ENCODE assay signal across 16 mouse cellular contexts in genomic region chr8:69815396-69815795, GRCm38 (mm10).
"Had no signal": no experiment of that assay in that cellular context is flagged by ENCODE, and none has a peak within 500 bp of the region (broad histone marks: within the 10 kb centered on the region; RNA-seq: fewer than 3 reads in every experiment).

No protein-coding gene starts in this region.

- H3K27ac ChIP-seq: intestine, embryonic 15.5 days; limb, embryonic 12.5 days; liver, embryonic 14.5 days; midbrain, embryonic 10.5 days; neural tube, embryonic 15.5 days had no signal

- ATAC-seq: intestine, embryonic 15.5 days; lung, postnatal 0 days had no signal

- DNase-seq: layer of hippocampus, adult 9-11 months; layer of hippocampus, postnatal 36 days; lung, adult 18-20 months; lung, postnatal 4 days; midbrain, embryonic 14.5 days; right cerebral cortex, adult 18-20 months; right cerebral cortex, postnatal 25 days; thymus, adult 18-20 months; thymus, postnatal 14 days had no signal

- H3K4me2 ChIP-seq: intestine, embryonic 15.5 days; limb, embryonic 12.5 days; neural tube, embryonic 15.5 days had no signal

- H3K27me3 ChIP-seq: intestine, embryonic 15.5 days; limb, embryonic 12.5 days; neural tube, embryonic 15.5 days had no signal

- H3K4me3 ChIP-seq: intestine, embryonic 15.5 days; limb, embryonic 12.5 days; midbrain, embryonic 10.5 days; myocyte; neural tube, embryonic 15.5 days had no signal

- H3K9me3 ChIP-seq: intestine, embryonic 15.5 days; limb, embryonic 12.5 days; midbrain, embryonic 10.5 days; neural tube, embryonic 15.5 days had no signal

- H3K9ac ChIP-seq: intestine, embryonic 15.5 days; limb, embryonic 12.5 days; liver, embryonic 14.5 days; neural tube, embryonic 15.5 days had no signal

- H3K4me1 ChIP-seq: intestine, embryonic 15.5 days; limb, embryonic 12.5 days; neural tube, embryonic 15.5 days had no signal
